Mouse (Mus musculus) frontal cortex, postnatal 25 days (tissue): ENCODE measurements around the gene Ccdc167.

Experiments
- DNase-seq, 2 experiments: peaks; one replicate each; pipeline ENCODE4 v3.0.0; 2022; ENCODE audit warnings: low spot score in 2 of 2

Ccdc167 gene

DNA sequence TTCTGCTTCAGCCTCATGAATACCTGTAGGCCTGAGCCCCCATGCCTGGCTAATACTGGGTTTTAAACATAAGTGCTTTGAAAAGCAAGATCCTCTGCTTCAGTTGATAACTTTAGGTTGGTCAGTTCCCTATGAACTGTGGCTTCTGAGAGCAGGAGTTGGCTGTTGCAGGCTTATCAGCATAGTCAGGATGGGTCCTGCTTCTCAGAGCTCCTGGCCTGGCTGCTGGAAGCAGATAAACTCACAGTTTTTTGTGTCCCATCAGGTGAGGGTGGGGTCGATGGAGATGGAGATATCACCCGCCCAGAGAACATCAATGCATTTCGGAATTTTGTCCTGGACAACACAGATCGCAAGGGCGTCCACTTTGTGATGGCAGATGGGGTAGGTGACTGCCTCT, 30.1 kb downstream of the Ccdc167 start:
- no peak for DNase-seq

- DNase-seq = no peak
Observed at GRCm38 (mm10) chr17:29684275-29684674, 32.6 kb downstream of the Ccdc167 start.

DNA sequence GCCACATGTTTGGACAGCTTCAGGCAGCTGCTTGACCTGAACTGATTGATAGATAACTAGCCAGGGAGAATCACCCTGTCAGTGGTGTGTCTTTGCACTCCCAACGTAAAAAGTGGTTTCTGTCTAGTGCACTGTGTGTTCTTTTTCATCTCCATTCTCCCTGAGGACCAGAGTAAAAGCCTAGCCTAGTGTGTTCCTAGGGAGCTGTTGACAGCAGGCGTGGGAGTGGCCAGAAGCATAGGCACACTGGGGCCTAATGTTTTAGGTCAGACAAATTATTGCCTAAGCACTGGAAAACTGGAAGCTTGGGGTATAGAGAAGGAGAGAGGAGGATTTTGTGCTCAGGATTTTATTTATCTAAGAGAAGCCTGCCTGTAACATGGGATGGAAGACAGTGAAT, 33.7 kb downstream of the Ccdc167 start:
- DNase-seq = no peak

GRCm38 (mm10) chr17:29682261-29682660, 34.6 kb downstream of the Ccdc167 start:
- DNase-seq = no peak

DNA sequence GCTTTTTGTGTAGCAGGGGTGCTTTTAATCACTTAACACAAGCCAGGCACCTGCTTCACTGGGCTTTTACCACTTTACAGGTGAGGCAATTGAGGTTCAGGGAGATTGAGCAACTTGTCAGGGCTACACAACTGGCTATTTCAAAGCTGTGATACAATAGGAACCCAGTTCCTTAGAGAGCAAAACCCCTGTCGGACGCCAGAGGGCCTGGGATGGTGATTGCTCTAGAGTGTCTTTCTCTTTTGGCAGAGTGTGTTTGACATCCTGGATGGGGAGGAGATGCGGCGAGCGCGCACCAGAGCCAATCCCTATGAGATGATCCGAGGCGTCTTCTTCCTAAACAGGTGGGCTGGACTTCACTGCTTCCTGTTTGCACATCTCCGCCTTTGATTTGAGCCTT, 35.2 kb downstream of the Ccdc167 start:
- DNase-seq = no peak

DNA sequence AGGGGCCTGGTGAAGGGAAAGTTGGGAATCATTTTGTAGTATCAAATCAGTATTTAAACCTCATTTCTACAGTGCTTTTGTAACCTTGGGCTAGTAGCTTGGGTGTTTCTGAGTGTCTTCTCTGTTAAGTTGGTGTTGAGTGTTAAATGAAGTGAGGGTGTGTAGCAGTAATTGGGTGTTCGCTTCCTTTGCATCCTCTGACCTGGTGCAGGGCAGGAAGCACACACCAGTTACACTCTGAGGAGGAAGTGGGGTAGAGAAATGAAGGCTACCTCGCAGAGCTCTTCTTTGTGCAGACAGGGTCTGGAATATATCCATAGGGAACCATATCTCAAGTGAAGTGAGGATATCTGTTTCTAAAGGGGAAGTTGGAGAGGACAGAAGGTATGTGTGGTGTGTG, 35.9 kb downstream of the Ccdc167 start:
- DNase-seq = no peak

GRCm38 (mm10) chr17:29680174-29680573, 36.7 kb downstream of the Ccdc167 start:
- DNase-seq = no peak

DNA sequence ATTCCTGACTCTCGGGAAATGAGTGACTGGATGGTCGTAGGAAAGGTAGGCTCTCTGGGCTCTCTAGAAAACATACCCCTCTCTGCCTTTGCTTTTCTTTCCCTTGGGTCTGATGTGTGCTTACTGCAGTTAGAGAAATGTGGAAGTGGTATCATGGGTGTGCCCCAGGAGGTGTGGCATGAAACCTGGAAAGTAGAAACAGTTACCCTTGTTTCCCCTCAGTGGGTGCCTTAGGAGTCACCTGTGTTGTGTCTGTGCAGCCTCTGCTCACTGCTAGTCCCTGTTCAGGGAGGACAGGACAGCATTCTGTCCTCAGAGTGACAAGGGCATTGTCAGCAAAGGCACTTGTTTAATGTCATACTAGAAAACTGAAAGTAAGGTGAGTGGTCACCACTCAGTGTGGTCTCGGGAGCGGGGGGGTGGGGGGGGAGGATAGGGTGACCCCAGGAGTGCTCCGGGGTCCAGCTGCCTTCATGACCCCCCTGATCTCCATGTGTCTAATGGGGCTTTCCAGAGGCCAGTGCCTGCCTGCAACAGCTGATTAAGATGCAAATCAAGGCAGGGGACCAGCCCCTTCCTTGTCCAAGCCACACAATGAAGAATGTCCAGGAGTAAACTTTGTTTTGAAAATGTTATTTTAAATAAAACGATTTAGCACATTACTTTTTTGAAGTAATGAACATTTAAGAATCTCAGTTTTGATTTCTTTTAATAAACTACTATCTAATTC, 37.6 kb downstream of the Ccdc167 start:
- DNase-seq = no peak

- no peak for DNase-seq
Observed at GRCm38 (mm10) chr17:29678526-29678925, 38.3 kb downstream of the Ccdc167 start.

DNA sequence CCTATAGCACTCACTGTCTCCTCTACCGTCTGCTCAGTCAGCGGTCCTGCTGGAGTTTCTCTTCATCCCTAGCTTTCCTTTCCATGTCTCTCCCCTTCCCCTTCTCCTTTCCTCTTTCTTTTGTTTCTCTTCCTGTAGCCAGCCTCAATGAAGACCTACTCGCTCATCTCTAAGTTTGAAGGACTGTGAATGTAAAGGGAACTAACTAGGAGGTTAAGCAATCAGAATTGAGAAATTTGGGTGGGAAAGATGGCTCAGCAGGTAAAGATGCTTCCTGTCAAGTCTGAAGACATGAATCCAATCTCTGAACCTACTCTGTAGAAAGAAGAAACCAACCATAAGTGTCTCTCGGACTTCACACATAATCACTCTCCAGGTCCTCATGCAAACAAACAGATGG, 43.5 kb downstream of the Ccdc167 start:
- DNase-seq = no peak

- no peak for DNase-seq
Observed at GRCm38 (mm10) chr17:29671021-29671420, 45.8 kb downstream of the Ccdc167 start.

- DNase-seq = no peak
Observed at GRCm38 (mm10) chr17:29669936-29670335, 46.9 kb downstream of the Ccdc167 start.

DNA sequence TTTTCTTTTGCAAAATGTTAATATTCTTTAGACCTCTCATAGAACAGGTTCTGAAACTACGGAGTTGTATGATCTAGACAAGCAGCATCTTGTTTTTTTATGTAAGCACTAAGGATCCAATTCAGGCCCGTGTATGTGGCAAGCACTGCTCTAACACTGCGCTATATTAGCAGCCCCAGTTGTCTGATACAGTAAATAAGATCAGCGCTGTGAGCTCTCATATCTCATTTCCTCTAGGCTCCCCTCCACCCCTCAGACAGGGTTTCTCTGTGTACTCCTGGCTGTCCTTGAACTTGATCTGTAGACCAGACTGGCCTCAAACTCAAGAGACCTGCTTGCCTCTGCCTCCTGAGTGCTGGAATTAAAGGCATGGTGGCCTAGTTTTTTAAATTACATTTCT, 47.8 kb downstream of the Ccdc167 start:
- DNase-seq = no peak

DNA sequence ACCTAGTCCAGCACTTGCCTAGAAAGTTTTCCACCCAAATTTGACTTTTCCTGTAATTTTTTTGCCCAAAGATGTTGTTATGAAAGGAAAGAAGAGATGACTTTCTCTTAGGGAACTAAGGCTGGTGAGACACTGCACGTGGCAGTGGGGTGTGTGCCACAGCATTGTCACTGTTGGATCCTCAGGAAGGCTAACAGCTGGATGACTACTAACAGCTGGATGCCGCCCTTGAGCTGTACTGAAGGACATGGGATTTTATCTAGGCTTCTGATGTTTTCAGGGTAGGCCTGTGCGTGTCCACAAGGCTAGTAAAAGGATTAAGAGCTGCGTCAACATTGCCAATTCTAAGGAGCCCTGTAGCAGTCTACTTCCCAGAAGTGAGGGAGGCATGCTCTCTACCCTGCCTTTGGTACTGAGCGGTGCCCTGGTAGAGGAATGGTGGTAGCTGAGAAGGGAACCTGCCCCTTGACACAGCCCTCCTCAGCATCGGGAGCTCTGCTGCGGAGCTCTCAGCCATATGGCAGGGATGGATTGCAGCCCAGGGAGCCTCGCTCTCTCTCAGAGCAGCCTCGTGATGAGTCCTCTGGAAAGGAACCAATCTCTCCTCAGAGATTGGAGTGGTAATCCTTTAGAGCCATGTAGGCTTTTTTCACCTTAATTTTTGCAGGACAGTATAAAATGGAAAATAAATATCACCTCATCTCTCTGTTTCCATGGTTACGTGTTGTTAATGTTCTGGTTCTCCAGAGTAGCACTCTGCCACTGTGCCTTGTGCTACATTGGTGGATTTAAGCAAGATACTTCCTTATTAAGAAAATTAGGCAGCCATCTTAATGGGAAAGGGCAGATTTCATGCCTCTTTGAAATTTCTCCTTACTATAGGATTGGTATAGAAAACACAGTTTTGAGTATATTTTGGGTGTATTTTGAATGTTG, 48.5 kb downstream of the Ccdc167 start:
- DNase-seq = peak in 1 of 2 experiments; percentile 15

DNA sequence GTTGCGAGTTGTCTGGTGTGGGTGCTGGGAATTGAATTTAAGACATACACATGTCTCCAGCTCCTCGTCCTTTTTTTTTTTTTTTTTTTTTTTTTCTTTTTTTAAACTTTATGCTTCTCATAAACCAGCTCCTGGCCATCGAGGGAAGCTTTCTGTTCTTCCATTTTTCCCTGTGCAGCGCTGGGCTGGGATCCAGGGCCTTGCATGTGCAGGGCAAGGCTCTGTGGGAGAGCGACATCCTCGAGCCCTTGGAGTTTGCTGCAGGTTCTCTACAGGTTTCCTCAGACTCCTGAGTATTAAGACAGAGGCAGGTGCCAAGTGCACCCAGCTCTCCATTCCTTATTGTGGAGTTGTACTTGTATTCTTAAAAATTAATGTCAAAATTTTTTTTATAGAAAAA, 54.7 kb downstream of the Ccdc167 start:
- no peak for DNase-seq

GRCm38 (mm10) chr17:29660762-29661391, 56.0 kb downstream of the Ccdc167 start:
- no peak for DNase-seq

GRCm38 (mm10) chr17:29660076-29660761, 56.6 kb downstream of the Ccdc167 start, which contains the start of gene Cmtr1:
Gene Cmtr1, plus strand, starts transcription at chr17:29660595.
- peak; percentile 86 to 93 for DNase-seq

DNA sequence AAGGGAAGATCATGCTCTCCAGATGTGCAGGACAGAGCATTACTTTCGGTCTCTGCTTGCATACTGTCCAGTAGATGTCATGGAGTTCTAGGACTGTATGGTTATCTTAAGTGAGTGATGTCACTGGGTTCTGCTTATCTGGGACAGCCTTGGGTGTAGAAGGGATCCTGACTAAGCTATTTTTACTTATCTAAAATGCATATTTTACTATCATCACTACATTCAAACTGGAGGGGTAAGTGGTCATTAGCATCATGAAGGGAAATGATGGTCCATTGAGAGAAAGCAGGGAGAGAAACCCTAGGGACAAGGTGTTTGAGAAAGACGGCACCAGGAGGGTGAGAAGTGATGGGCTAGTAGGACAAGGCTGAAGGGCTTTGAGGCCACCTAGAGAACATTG, 58.6 kb downstream of the Ccdc167 start:
- no peak for DNase-seq

GRCm38 (mm10) chr17:29642219-29642618, 74.6 kb downstream of the Ccdc167 start:
- DNase-seq = no peak

- no peak for DNase-seq
Observed at GRCm38 (mm10) chr17:29640971-29641370, 75.9 kb downstream of the Ccdc167 start.

- DNase-seq = no peak
Observed at GRCm38 (mm10) chr17:29637895-29638294, 78.9 kb downstream of the Ccdc167 start.

GRCm38 (mm10) chr17:29637377-29637776, 79.5 kb downstream of the Ccdc167 start:
- DNase-seq = no peak
